Mouse (Mus musculus) layer of hippocampus, adult 2 months (tissue): Measurements from ENCODE around the gene Rprml. TPM values are rescaled to one million over a fixed set of nuclear protein-coding genes. Genes with fewer than 3 reads are reported as not detected.
"Not testable (repeated sequence)": the region's sequence is repeated elsewhere in the genome, so short reads cannot be mapped to it uniquely, and the experiment has no call there.

Experiments used
- DNase-seq, 2 experiments: peaks; one replicate each; pipeline ENCODE4 v3.0.0; 2022; ENCODE audit warnings: low spot score in 2 of 2
- H3K27ac ChIP-seq: fragments of 200-600 bp; 2 replicates; pipeline ENCODE4 v1.8.1; 2022
- H3K4me3 ChIP-seq: fragments of 200-600 bp; 2 replicates; pipeline ENCODE4 v1.8.1; 2022; ENCODE audit warnings: mild to moderate bottlenecking
- CTCF ChIP-seq: fragments of 200-600 bp; conservative IDR thresholded peaks from 2 replicates; pipeline ENCODE4 v1.8.1; 2022; ENCODE audit warnings: antibody characterized with exemption, mild to moderate bottlenecking, moderate library complexity
- total RNA-seq, 2 experiments: library from RNA; stranded (reverse); gene quantifications; 2 replicates each; pipeline ENCODE4 v1.2.3; 2021

The Rprml gene
- total RNA-seq, 2 experiments from 2014 or later = 102 to 117 TPM

- peak; percentile 95 for TF ChIP-seq CTCF
- H3K27ac ChIP-seq = no peak overlapping the region
- no peak overlapping the region for H3K4me3 ChIP-seq
- DNase-seq = peak; percentile 75 to 76
Observed at GRCm38 (mm10) chr11:103675556-103675955, 26.2 kb downstream of the Rprml start.

GRCm38 (mm10) chr11:103677042-103677441 is 27.7 kb downstream of the Rprml start:
- not testable (repeated sequence) for H3K27ac ChIP-seq, H3K4me3 ChIP-seq
- DNase-seq = peak in 1 of 2 experiments; percentile 58
- TF ChIP-seq CTCF = peak; percentile 77

DNA sequence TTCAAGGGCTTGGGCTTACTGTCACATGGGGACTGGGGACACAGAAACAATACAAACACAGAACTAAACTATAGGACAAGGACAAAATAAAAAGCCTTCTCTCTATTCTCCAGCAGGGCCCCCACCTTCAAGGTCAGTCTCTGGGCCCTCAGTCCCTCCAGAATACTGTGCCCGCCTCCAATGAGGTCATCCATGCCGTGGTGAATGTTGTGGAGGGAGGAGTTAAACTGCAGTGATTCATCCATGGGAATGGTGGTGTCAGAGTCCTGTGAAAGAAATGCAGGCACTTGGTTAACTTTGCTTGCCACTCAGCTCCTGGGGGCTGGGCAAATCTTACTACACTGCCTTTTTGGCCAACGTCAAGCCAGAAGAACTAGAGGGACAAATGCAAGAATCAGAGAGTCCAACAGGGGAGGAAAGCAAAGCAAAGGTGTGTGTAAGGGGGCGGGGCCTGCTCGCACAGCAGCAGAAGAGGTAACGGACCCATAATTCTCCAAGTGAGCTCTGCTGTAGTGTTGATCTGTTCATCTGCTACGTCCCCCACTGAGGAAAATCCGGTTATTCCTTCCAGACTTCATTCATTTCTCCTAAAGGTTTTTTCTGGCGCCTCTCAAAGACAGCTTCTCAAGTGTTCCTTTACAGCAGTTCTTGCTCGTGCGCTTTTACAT is 34.4 kb downstream of the Rprml start:
- TF ChIP-seq CTCF = no peak
- no peak overlapping the region for H3K27ac ChIP-seq
- no peak for DNase-seq
- no peak overlapping the region for H3K4me3 ChIP-seq

DNA sequence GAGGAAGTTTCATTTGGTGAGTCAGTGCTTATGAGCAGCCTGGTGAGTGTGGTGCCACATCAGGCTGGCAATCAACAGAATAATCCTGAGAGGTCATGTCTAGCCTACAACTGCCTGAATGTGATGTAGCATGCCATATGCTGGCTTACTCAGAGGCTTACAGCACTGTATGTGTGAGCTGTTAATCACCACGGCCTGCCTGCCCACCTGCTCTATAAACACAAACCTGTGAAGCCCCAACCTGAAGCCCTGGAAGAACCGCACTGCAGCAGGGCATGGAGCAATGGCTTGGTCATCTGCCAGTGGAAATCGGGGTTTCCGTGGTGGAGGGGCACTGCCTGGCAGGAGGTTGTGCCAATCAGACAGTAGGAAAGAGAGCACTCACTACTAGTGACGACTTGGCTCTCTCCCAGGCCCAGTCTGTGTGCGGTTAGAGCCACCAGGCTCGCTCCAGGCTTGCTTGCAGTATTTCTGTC is 35.9 kb downstream of the Rprml start:
- peak overlapping the region; percentile 36 for H3K27ac ChIP-seq
- H3K4me3 ChIP-seq = no peak overlapping the region
- peak; percentile 55 to 65 for DNase-seq
- no peak for TF ChIP-seq CTCF

- DNase-seq = no peak
- TF ChIP-seq CTCF = no peak
Observed at GRCm38 (mm10) chr11:103686706-103687105, 37.3 kb downstream of the Rprml start.

DNA sequence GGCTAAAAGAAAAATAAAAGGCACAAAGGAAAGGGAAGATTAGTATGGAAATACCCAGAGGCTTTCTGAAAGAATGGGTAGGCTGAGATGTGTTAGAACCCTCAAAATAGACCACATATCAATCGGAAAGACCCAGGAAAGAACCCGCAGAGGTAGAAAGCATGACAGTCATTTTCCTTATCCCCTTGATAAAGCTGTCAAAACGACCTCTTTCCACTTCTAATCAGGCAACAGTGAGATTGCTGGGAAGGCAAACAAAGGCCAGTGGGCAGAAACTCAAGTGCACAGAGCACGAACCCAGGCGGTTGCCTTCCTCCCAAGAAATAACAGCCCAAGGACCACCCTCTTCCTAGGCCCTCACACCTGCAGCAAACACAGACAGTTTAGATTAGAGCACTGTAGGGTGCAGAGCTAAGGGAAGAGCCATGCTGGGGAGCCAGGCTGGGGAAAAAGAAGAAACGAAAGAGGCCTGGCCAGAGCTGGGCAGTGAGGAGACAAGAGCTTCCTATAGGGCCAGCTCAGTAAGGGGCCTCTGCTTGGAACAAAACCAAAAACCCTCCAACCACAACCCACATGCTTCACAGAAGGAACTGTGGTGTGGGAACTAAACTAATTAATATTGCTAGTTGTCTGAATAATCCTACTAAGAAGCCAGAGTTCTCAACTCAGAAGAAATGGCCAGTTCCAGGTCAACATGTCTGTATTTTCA is 39.1 kb downstream of the Rprml start:
- no peak for TF ChIP-seq CTCF
- H3K27ac ChIP-seq = no peak overlapping the region

More at GRCm38 (mm10) chr11:103686706-103687105, 37.3 kb downstream of the Rprml start:
- Histone ChIP-seq H3K4me3 (no peak overlapping the region), H3K27ac (no peak overlapping the region)

GRCm38 (mm10) chr11:103688980-103689378 is 39.6 kb downstream of the Rprml start:
- no peak for DNase-seq
- no peak for TF ChIP-seq CTCF
- Histone ChIP-seq H3K4me3 (no peak overlapping the region), H3K27ac (no peak overlapping the region)

More for the DNA sequence above, 39.1 kb downstream of the Rprml start:
- no peak overlapping the region for H3K4me3 ChIP-seq
- no peak for DNase-seq

DNA sequence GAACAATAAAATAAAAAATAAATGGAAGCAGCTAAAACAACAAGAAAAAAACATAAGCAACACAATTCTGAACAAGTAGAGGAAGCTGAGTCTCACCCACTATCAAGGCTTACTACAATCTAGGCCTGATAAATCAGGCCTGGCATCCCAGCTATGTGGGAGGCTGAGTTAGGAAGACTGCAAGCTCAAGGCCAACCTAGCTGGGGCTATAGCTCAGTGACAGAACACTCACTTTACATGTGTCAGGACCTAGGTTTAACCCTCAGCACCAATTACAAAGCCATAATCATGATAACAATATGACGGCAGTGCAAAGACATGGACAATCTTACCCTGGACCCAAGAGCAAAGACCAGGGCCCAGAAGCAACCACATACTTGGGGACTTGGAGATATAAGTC is 41.7 kb downstream of the Rprml start:
- H3K27ac ChIP-seq = no peak overlapping the region
- H3K4me3 ChIP-seq = no peak overlapping the region
- no peak for TF ChIP-seq CTCF
- DNase-seq = no peak

- no peak for DNase-seq
- no peak overlapping the region for H3K4me3 ChIP-seq
- no peak overlapping the region for H3K27ac ChIP-seq
- no peak for TF ChIP-seq CTCF
Observed at GRCm38 (mm10) chr11:103693241-103693640, 43.9 kb downstream of the Rprml start.

GRCm38 (mm10) chr11:103696851-103697564 is 47.6 kb downstream of the Rprml start:
- no peak for TF ChIP-seq CTCF
- DNase-seq = no peak
- H3K27ac ChIP-seq = peak overlapping the region; percentile 99
- H3K4me3 ChIP-seq = peak overlapping the region; percentile 100

GRCm38 (mm10) chr11:103697565-103698176 is 48.3 kb downstream of the Rprml start, which contains the start of gene Gosr2:
TSS of gene Gosr2 (minus strand) at chr11:103697898.
- Histone ChIP-seq H3K4me3 (peak within 1 kb of the TSS; percentile 100), H3K27ac (peak within 1 kb of the TSS; percentile 99)
- no peak for TF ChIP-seq CTCF
- DNase-seq = peak; percentile 83 to 86

GRCm38 (mm10) chr11:103698226-103698625 is 48.9 kb downstream of the Rprml start:
- no peak for TF ChIP-seq CTCF
- Histone ChIP-seq H3K27ac (peak overlapping the region; percentile 99), H3K4me3 (peak overlapping the region; percentile 100)
- no peak for DNase-seq

Other genes starting within 250 kb of the Rprml start
- 10 to 100 TPM; 18.3 to 20.3 TPM for gene Plekhm1, start 236.9 kb upstream of the Rprml start, total RNA-seq
- gene Lrrc37a, start 145.0 kb upstream of the Rprml start, total RNA-seq = not detected
- not detected for gene Gm884, start 28.4 kb upstream of the Rprml start, total RNA-seq
- gene Lyzl6, start 10.7 kb upstream of the Rprml start, total RNA-seq = not detected
- 10 to 100 TPM; 62.5 to 66.1 TPM for gene Gosr2, start 48.3 kb downstream of the Rprml start, total RNA-seq
- gene Wnt9b, start 100.3 kb downstream of the Rprml start, total RNA-seq = under 1 TPM; 0.34 to 0.36 TPM
- gene Wnt3, start 124.6 kb downstream of the Rprml start, total RNA-seq = 1 to 10 TPM; 1.4 to 1.5 TPM